Mouse (Mus musculus) hematopoietic stem cell, adult 5-6 weeks (primary cell): ENCODE measurements around the gene Gm49403. TPM values are rescaled to one million over a fixed set of nuclear protein-coding genes. Genes with fewer than 3 reads are reported as not detected.
"Not testable (repeated sequence)": the region's sequence is repeated elsewhere in the genome, so short reads cannot be mapped to it uniquely, and the experiment has no call there.

Experiments
- ATAC-seq, 2 experiments: fragments of 125-278 bp in 1 of 2; replicated peaks in 1 of 2; 2 replicates each; pipeline ENCODE4 v1.8.0; 2016 to 2017; ENCODE audit warnings: inconsistent platforms in 2 of 2, mild to moderate bottlenecking in 2 of 2, moderate number of reproducible peaks in 2 of 2, low read depth in 1 of 2, moderate TSS enrichment in 1 of 2; ENCODE audit not compliant: low FRiP score in 2 of 2, poor library complexity in 2 of 2, severe bottlenecking in 2 of 2, insufficient read depth in 1 of 2, low TSS enrichment in 1 of 2
- total RNA-seq: library from RNA; stranded (forward); fragments of 172-1452, 232-1000 nt; gene quantifications from 2 replicates; pipeline ENCODE4 v1.2.3, GENCODE M21; 2017

Gene Gm49403
- not detected in 2 replicates for total RNA-seq

- no peak for ATAC-seq
These were observed at the start of gene Gm49403, which contains the start of gene Lbhd1 for GRCm38 (mm10) chr19:8883616-8884015. Gene Gm49403, plus strand, starts transcription at chr19:8883930. Gene Lbhd1, plus strand, starts transcription at chr19:8883732.

GRCm38 (mm10) chr19:8836327-8836726 is 47.4 kb upstream of the Gm49403 start:
- ATAC-seq: not testable (repeated sequence)

GRCm38 (mm10) chr19:8837251-8837791 is 46.4 kb upstream of the Gm49403 start, which contains the start of gene Bscl2:
Gene Bscl2, plus strand, starts transcription at chr19:8837467.
- ATAC-seq: peak; percentile 72 to 77

- no peak for ATAC-seq
These were observed 45.5 kb upstream of the Gm49403 start for GRCm38 (mm10) chr19:8838041-8838730.

DNA sequence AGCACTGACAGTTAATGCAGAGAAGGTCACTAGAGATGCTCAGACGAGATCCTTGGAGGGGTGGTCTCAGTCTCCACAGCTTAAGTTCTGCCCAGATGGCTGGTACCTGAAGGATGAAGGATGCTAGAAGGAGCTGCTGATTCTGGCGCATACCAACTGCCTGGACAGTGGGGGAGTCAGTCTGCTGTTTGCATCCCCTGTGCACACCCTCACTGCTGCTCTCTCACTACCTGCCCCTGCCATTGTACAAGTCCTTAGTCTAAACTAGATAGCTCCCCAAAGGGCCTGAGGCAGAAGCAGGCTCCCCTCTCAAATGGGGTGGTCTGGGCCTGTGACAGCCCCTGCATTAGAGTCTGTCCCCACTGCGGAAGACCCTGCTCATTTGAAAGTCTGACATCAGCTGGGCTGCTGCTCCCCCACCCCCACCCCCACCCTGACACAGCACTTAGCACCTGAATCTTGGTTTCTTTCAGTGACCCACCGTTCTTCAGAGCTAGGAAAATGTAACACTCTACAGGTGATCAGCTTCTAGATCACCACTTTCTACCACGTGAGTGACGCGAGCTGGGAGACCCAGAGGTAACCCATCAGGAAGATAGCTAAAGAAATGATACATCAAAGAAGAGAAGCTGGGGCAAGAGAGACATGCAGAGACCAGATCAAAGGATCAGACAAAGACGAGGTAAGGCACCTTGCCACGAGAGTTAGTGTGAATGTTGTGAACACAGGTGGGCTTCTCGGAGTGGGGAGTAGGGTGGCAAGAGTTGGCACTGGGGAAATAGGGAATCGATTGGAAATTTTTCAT is 44.4 kb upstream of the Gm49403 start, which contains the start of gene Gng3:
Gng3 (minus strand) TSS at position 92 of the 805 bp plus-strand sequence.
- no peak for ATAC-seq

- ATAC-seq: peak; percentile 58 to 59
These were observed 43.6 kb upstream of the Gm49403 start for GRCm38 (mm10) chr19:8839908-8840791.

DNA sequence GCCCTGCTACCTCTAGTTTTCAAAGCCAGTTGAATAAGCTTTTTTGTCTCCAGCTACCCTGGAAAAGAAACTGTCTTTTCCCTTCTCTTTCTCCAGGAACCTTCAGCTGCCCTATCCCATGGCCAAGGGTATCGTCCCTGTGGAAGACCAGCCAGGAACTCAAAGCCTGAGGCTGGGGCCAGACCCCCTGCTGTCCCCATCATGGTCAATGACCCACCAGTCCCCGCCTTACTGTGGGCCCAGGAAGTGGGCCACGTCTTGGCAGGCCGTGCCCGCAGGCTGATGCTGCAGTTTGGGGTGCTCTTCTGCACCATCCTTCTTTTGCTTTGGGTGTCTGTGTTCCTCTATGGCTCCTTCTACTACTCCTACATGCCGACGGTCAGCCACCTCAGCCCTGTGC is 42.7 kb upstream of the Gm49403 start:
- no peak for ATAC-seq

DNA sequence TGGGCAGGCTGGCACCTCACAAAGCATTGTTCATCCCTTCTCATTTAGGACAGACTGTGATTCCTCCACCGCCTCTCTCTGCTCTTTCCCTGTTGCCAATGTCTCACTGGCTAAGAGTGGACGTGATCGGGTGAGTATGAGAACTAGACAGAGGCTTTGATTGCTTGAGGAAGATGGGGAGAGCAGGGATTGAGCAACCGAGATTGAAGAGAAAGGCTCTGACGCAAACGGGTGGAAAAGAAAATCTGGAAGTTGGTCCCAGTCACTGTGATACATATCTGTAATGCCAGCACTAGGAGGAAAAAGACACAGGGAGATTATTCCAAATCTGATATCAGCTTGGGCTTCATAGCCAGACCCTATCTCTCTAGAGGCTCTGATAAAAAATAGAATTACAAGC is 40.8 kb upstream of the Gm49403 start:
- no peak for ATAC-seq

DNA sequence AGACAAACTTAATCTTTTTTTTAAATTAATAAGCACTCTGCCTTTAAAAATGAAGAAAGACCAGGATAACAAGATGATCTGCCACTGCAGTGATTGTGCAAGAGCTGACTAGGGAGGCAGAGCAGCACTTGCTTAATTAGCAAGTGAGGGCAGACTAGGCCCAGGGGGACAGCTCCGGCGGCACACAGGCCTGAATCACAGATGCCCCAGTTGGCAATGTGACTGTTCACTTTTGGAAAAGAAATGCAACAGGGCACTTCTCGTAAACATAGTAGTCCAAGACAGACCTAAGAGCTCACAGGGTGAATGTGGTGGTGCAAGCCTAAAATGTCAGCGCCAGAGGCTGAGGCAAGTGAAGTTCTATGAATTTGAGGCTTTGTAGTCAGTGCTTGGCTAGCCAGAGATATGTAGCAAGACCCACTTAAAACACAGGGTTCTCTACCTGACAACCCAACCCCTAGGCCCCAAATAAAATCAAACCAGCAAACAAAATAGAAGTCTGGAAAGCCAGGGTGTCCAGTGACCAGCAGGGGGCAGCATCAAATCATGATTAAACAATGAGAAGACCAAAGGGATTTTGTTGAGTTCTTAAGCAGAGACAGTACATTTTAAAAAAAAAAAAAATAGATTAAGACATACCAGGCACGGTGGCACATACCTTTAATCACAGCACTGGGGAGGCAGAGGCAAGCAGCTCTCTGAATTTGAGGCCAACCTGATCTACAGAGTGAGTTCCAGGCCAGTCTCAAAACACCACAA is 39.2 kb upstream of the Gm49403 start:
- peak; percentile 20 to 55; a peak in 2 of 4 replicates for ATAC-seq

- ATAC-seq: no peak
These were observed 35.4 kb upstream of the Gm49403 start for GRCm38 (mm10) chr19:8848356-8848755.

DNA sequence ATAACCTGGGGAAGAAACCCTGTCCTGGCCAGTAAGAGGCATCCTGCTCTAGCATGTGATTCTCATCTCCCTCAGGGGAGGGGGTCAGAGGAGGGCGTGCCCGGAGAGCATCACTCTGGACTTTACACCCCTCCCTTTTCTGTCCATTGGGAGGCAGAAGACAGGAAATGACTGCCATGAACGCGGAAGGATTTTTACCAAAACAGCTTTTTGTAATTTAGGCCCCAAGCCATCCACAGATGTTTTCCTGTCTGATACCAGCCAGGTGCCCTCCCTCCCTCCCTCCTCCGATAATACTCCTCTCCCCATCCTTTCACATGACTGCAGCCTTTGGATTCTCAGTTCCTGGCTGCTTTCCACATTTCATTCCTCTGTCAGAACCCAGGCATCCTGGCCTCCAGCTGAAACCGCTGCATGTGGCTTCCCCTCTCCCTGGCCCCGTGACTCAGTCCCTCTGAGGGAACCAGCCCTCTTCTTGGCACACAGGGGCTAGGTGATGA is 33.3 kb upstream of the Gm49403 start, which contains the start of gene Lrrn4cl:
Lrrn4cl (plus strand) TSS at position 367 of the 500 bp plus-strand sequence.
- ATAC-seq: no peak

GRCm38 (mm10) chr19:8851639-8852038 is 32.1 kb upstream of the Gm49403 start:
- ATAC-seq: no peak

DNA sequence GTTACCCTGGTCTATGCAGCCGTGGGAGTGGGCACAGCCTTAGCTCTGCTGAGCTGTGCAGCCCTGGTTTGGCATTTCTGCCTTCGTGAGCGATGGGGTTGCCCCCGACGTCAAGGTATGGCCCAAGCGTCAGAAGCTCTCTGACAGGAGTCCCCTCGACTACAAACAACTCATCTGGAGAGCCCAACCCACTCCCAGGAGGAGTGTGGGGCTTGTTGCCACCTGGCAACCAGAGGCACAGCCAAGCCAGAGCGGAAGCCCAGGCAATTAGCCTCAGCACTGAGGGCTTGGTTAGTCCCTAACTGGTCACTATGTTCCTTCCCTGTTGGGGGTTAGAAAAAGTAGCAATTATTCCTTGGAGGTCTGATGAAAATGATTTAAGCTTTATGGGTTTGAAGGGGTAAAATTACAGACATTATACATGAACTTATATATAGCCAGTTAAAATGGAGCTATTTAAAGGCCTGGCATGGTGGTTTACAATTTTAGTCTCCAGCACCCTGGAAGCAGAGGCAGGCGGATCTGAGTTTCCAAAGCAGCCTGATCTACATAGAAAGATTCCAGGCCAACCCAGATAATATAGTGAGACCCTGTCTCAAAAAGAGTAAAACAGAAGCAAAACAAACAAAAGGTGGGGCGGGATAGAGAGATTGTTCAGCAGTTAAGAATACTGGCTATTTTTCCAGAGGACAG is 31.3 kb upstream of the Gm49403 start:
- ATAC-seq: no peak

DNA sequence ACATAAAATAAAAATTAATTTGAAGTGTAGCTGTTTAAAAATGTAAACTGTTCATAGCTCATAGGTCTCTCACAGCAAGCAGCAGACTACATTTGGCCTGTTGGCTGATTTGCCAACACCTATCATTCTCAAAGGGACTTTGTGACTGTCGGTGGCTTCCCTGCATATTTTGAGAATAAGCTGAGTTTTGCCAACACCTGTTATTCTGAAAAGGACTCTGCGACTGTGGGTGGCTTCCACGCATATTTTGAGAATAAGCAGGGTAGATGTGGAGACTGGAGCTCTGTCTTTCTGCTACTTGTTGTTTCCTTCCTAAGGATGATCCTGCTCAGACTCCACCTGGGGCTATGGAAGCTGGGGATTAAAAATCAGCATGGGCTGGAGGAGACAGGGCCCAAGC is 30.6 kb upstream of the Gm49403 start:
- ATAC-seq: no peak

DNA sequence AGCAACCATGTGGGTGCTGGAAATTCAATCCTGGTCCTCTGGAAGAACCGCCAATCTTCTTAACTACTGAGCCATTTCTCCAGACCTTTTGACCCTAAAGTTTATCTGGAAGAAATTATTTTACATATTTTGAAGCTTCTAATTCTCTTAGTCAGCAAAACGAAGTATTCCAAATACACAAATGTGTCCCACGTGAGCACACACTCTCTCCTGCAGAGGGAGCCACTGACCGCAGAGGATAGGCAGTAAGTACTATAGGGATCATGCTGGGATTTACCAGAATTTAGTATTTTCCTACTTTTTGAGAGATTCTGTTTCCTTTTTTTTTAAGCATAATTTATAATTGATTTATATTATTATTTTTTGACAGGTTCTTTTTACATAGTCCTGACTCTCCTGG is 26.0 kb upstream of the Gm49403 start:
- ATAC-seq: peak; percentile 53 to 56; a peak in 2 of 4 replicates

DNA sequence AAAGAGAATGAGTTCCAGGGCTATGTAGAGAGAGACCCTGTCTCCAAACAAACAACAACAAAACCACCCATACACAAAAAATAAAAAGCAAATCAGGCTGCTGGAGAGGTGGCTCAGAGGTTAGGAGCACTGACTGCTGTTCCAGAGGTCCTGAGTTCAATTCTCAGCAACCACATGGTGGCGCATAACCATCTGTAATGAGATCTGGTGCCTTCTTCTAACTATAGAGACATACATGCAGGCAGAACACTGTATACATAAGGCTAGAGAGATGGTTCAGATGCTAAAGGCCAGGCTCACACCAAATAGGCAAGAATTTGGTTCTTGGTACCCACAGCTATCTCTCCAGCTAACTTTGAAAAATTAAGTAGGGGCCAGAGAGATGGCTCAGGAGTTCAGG is 24.7 kb upstream of the Gm49403 start:
- ATAC-seq: no peak
